Mouse (Mus musculus) MEL (cell line): ENCODE data around the gene Mcf2l.

ENCODE experiments used
- CTCF ChIP-seq, 3 experiments: IDR thresholded peaks in 2 of 3; conservative IDR thresholded peaks in 1 of 3; 2 replicates each; pipeline ENCODE4 v1.5.1; 2011 to 2012; ENCODE audit warnings: low read length in 3 of 3, low read depth in 2 of 3, mild to moderate bottlenecking in 2 of 3, improper control_type of control experiment in 1 of 3, inconsistent platforms in 1 of 3, mixed read lengths in 1 of 3, moderate library complexity in 1 of 3; ENCODE audit not compliant: control insufficient read depth in 1 of 3, insufficient read depth in 1 of 3, poor library complexity in 1 of 3, severe bottlenecking in 1 of 3
- POLR2A ChIP-seq, 2 experiments: IDR thresholded peaks; 2 replicates each; pipeline ENCODE4 v1.6.1; 2011 to 2012; ENCODE audit warnings: low read length in 2 of 2, mild to moderate bottlenecking in 2 of 2, control low read depth in 1 of 2, improper control_type of control experiment in 1 of 2, low read depth in 1 of 2, moderate library complexity in 1 of 2; ENCODE audit not compliant: control insufficient read depth in 1 of 2, insufficient read depth in 1 of 2, poor library complexity in 1 of 2

GRCm38 (mm10) chr8:12906597-12906996 lies 33.0 kb downstream of the Mcf2l start:
- TF ChIP-seq CTCF (IDR thresholded peaks at IDR 0.05 in 2 of 3, conservative IDR thresholded peaks at IDR 0.05 in 1 of 3; ENCODE audit: control insufficient read depth in 1 of 3, insufficient read depth in 1 of 3, low read depth in 2 of 3, low read length in 3 of 3, poor library complexity in 1 of 3, severe bottlenecking in 1 of 3), result no peak
- no peak for TF ChIP-seq POLR2A (IDR thresholded peaks at IDR 0.05; ENCODE audit: control insufficient read depth in 1 of 2, insufficient read depth in 1 of 2, low read depth in 1 of 2, low read length in 2 of 2, poor library complexity in 1 of 2)
